Mouse (Mus musculus) neural tube, embryonic 10.5 days (tissue): ENCODE measurements around the gene Grid2.

ENCODE experiments used
- DNase-seq: peaks from one replicate; pipeline ENCODE4 v3.0.0-alpha.2; 2017; ENCODE audit warnings: low spot score; ENCODE audit errors: extremely low spot score

Gene Grid2

GRCm38 (mm10) chr6:64304709-64305476, 1049.2 kb downstream of the Grid2 start:
- no peak for DNase-seq

GRCm38 (mm10) chr6:64308631-64309030, 1053.0 kb downstream of the Grid2 start:
- no peak for DNase-seq

- no peak for DNase-seq
Observed at GRCm38 (mm10) chr6:64313132-64313531, 1057.5 kb downstream of the Grid2 start.

- no peak for DNase-seq
Observed at GRCm38 (mm10) chr6:64326936-64327335, 1071.3 kb downstream of the Grid2 start.

GRCm38 (mm10) chr6:64327876-64328275, 1072.2 kb downstream of the Grid2 start:
- DNase-seq = no peak

- no peak for DNase-seq
Observed at GRCm38 (mm10) chr6:64398413-64399098, 1142.9 kb downstream of the Grid2 start.

GRCm38 (mm10) chr6:64427658-64428057, 1172.0 kb downstream of the Grid2 start:
- no peak for DNase-seq

GRCm38 (mm10) chr6:64428898-64429297, 1173.2 kb downstream of the Grid2 start:
- DNase-seq = no peak

- DNase-seq = no peak
Observed at GRCm38 (mm10) chr6:64448127-64448526, 1192.5 kb downstream of the Grid2 start.

GRCm38 (mm10) chr6:64448864-64449355, 1193.2 kb downstream of the Grid2 start:
- DNase-seq = no peak

- no peak for DNase-seq
Observed at GRCm38 (mm10) chr6:64450770-64451169, 1195.1 kb downstream of the Grid2 start.

- DNase-seq = no peak
Observed at GRCm38 (mm10) chr6:64479884-64480283, 1224.2 kb downstream of the Grid2 start.

GRCm38 (mm10) chr6:64480592-64480991, 1224.9 kb downstream of the Grid2 start:
- DNase-seq = no peak

GRCm38 (mm10) chr6:64490313-64491067, 1234.8 kb downstream of the Grid2 start:
- no peak for DNase-seq

GRCm38 (mm10) chr6:64504394-64504793, 1248.7 kb downstream of the Grid2 start:
- no peak for DNase-seq

- DNase-seq = no peak
Observed at GRCm38 (mm10) chr6:64542168-64542567, 1286.5 kb downstream of the Grid2 start.

GRCm38 (mm10) chr6:64553645-64554044, 1298.0 kb downstream of the Grid2 start:
- no peak for DNase-seq

GRCm38 (mm10) chr6:64555220-64555619, 1299.5 kb downstream of the Grid2 start:
- no peak for DNase-seq

- no peak for DNase-seq
Observed at GRCm38 (mm10) chr6:64568599-64568998, 1312.9 kb downstream of the Grid2 start.

GRCm38 (mm10) chr6:64581338-64581737, 1325.7 kb downstream of the Grid2 start:
- no peak for DNase-seq

- DNase-seq = no peak
Observed at GRCm38 (mm10) chr6:64588487-64589205, 1333.0 kb downstream of the Grid2 start.
